Mouse (Mus musculus): Measurements from ENCODE around the gene Cilp.
"Not testable (repeated sequence)": the region's sequence is repeated elsewhere in the genome, so short reads cannot be mapped to it uniquely, and the experiment has no call there.

The Cilp gene

GRCm38 (mm10) chr9:65252026-65252425 is 13.0 kb upstream of the Cilp start:
- no peak for DNase-seq

- no peak for DNase-seq
These were observed 8.9 kb upstream of the Cilp start for GRCm38 (mm10) chr9:65255906-65256600.

- no peak for DNase-seq
These were observed 7.6 kb upstream of the Cilp start for GRCm38 (mm10) chr9:65257218-65257910.

GRCm38 (mm10) chr9:65259366-65259765 is 5.6 kb upstream of the Cilp start:
- no peak for DNase-seq

- peak; percentile 42 for DNase-seq
These were observed 3.3 kb upstream of the Cilp start for GRCm38 (mm10) chr9:65261591-65262230.

GRCm38 (mm10) chr9:65262641-65263120 is 2.3 kb upstream of the Cilp start:
- DNase-seq: no peak

- DNase-seq: peak; percentile 70
These were observed 2.9 kb downstream of the Cilp start for GRCm38 (mm10) chr9:65267742-65268515.

GRCm38 (mm10) chr9:65273048-65273809 is 8.2 kb downstream of the Cilp start:
- peak; percentile 41 for DNase-seq

GRCm38 (mm10) chr9:65273873-65274272 is 8.9 kb downstream of the Cilp start:
- no peak for DNase-seq

GRCm38 (mm10) chr9:65274851-65275250 is 9.9 kb downstream of the Cilp start:
- not testable (repeated sequence) for DNase-seq

GRCm38 (mm10) chr9:65275810-65276530 is 11.0 kb downstream of the Cilp start:
- no peak for DNase-seq

- no peak for DNase-seq
These were observed 16.7 kb downstream of the Cilp start for GRCm38 (mm10) chr9:65281536-65282151.

GRCm38 (mm10) chr9:65283301-65283700 is 18.3 kb downstream of the Cilp start:
- peak; percentile 67 for DNase-seq

- not testable (repeated sequence) for DNase-seq
These were observed 23.3 kb downstream of the Cilp start for GRCm38 (mm10) chr9:65288252-65288651.

GRCm38 (mm10) chr9:65289988-65290387 is 25.0 kb downstream of the Cilp start:
- peak; percentile 82 for DNase-seq

GRCm38 (mm10) chr9:65292421-65292820 is 27.4 kb downstream of the Cilp start:
- DNase-seq: no peak

- no peak for DNase-seq
These were observed 28.1 kb downstream of the Cilp start for GRCm38 (mm10) chr9:65293119-65293518.

GRCm38 (mm10) chr9:65293580-65293972 is 28.6 kb downstream of the Cilp start:
- DNase-seq: no peak

GRCm38 (mm10) chr9:65293973-65294715 is 29.2 kb downstream of the Cilp start, which contains the start of gene Clpx:
Clpx (plus strand) TSS chr9:65294260.
- DNase-seq: peak; percentile 99

GRCm38 (mm10) chr9:65294716-65295378 is 29.9 kb downstream of the Cilp start:
- no peak for DNase-seq
